Mouse (Mus musculus) limb, embryonic 10.5 days (tissue): ENCODE measurements around the gene Optc. TPM values are rescaled to one million over a fixed set of nuclear protein-coding genes. Genes with fewer than 3 reads are reported as not detected.

Experiments
- DNase-seq: peaks from one replicate; pipeline ENCODE4 v3.0.0-alpha.2; 2017; ENCODE audit warnings: low spot score
- H3K27ac ChIP-seq: fragments of 300-500 bp; sonication (generic); 2 replicates; pipeline ENCODE4 v1.5.1; 2016; ENCODE audit warnings: mild to moderate bottlenecking
- H3K27me3 ChIP-seq: fragments of 300-500 bp; sonication (generic); 2 replicates; pipeline ENCODE4 v1.6.1; 2016; ENCODE audit warnings: low read depth, mild to moderate bottlenecking; ENCODE audit not compliant: poor library complexity, severe bottlenecking
- H3K36me3 ChIP-seq: fragments of 300-500 bp; sonication (generic); 2 replicates; pipeline ENCODE4 v1.6.1; 2016; ENCODE audit warnings: mild to moderate bottlenecking, moderate library complexity
- H3K4me1 ChIP-seq: fragments of 300-500 bp; sonication (generic); 2 replicates; pipeline ENCODE4 v1.6.1; 2016
- H3K4me3 ChIP-seq: fragments of 300-500 bp; sonication (generic); 2 replicates; pipeline ENCODE4 v1.5.1; 2016; ENCODE audit warnings: mild to moderate bottlenecking, moderate library complexity
- H3K9me3 ChIP-seq: fragments of 300-500 bp; sonication (generic); replicated peaks from 2 replicates; pipeline ENCODE4 v1.6.1; 2016; ENCODE audit warnings: mild to moderate bottlenecking
- WGBS: fragments of 180-500 bp; shearing (Covaris S2); methylation state at CpG from one replicate; pipeline ENCODE4 v1.1.7; 2016; 5-methylcytosine and 5-hydroxymethylcytosine counted together
- polyA plus RNA-seq: library from polyadenylated mRNA; unstranded; fragments of >200 nt; fragmentation: Nextera tagmentation; extraction: Ambion mirVana; gene quantifications from 2 replicates; pipeline ENCODE4 v1.2.1, GENCODE M21; 2016

The Optc gene
- polyA plus RNA-seq, 1 experiment from 2014 or later = 0.24 TPM

- H3K27me3 ChIP-seq = peaks cover 69% of the 10 kb centered on the region
These were observed 20.1 kb downstream of the Optc start for GRCm38 (mm10) chr1:133887538-133888250.

DNA sequence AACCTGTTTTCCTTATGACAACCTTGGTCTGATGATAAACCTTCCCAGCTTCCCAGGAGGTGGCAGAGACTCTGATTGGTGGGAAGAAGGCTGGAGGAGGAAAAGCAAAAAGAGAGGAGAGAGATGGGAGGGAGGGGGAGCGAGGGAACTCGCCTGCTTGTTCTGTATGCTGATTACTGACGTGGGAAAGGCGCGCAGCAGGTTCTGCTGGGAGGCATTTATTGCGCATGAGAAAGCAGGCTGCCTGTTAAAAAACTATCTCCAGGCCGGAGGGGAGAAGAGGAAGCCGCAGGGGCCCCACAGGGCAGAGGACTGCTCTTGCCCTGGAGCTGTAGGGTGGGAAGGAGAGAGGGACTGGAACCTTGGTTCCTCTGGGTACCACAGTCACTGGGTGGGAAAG lies 20.8 kb downstream of the Optc start:
- no peak for DNase-seq
- Histone ChIP-seq H3K27me3 (peaks cover 74% of the 10 kb centered on the region), H3K27ac (no peak overlapping the region), H3K4me1 (peaks cover 71% of the 10 kb centered on the region), H3K9me3 (no peaks in the 10 kb centered on the region), H3K36me3 (no peaks in the 10 kb centered on the region), H3K4me3 (no peak overlapping the region)
- WGBS = 5% methylated on average over 8 of the region's 8 CpGs

More at GRCm38 (mm10) chr1:133887538-133888250, 20.1 kb downstream of the Optc start:
- Histone ChIP-seq H3K27ac (no peak overlapping the region), H3K9me3 (no peaks in the 10 kb centered on the region), H3K4me3 (no peak overlapping the region), H3K4me1 (peaks cover 71% of the 10 kb centered on the region), H3K36me3 (no peaks in the 10 kb centered on the region)
- no peak for DNase-seq
- 73% methylated on average over 5 of the region's 5 CpGs for WGBS

DNA sequence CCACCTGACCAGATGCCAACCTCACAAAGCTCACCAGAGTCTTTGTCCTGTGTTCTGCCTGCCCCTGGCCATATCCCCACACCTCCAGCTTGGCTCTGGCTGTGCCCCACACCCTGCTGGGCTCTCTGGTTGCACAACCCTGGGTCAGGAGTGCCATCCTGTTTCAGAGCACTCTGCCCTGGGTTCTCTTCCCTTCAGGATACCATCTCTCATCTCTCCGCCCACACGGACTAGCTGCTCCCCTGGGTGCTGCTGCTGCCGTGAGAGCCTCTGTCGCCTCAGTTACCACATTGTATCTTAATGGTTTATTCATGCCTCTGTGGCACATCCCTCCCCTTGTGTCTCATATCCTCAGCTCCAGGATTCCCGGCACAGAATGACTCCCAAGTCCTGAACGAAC lies 21.4 kb downstream of the Optc start:
- no peaks in the 10 kb centered on the region for H3K36me3 ChIP-seq
- no peak overlapping the region for H3K4me3 ChIP-seq
- WGBS = 54% methylated on average over 6 of the region's 6 CpGs
- peaks cover 80% of the 10 kb centered on the region for H3K27me3 ChIP-seq
- H3K4me1 ChIP-seq = peaks cover 71% of the 10 kb centered on the region
- no peak for DNase-seq
- H3K9me3 ChIP-seq = no peaks in the 10 kb centered on the region
- H3K27ac ChIP-seq = no peak overlapping the region

DNA sequence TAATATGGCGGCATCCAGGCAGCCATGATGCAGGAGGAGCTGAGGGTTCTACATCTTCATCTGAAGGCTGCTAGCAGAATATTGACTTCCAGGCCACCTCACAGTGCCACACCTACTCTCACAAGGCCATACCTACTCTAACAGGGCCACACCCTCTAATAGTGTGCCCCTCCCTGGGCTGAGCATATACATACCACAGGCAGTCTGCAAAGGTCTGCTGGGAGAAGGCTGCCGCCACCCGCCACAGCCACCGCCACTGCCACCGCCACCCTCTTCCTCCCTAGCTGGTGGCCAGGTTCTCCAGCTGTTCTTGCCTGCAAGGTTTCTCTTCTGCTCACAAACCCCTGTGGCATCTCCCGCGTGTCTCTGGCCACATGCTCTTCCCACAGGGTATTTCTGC lies 22.0 kb downstream of the Optc start:
- no peak for DNase-seq
- Histone ChIP-seq H3K4me3 (no peak overlapping the region), H3K36me3 (no peaks in the 10 kb centered on the region), H3K27me3 (peaks cover 77% of the 10 kb centered on the region), H3K4me1 (peaks cover 71% of the 10 kb centered on the region), H3K27ac (no peak overlapping the region), H3K9me3 (no peaks in the 10 kb centered on the region)
- WGBS = 95% methylated on average over 7 of the region's 7 CpGs

- DNase-seq = peak; percentile 45
- Histone ChIP-seq H3K27ac (no peak overlapping the region), H3K27me3 (peaks cover 74% of the 10 kb centered on the region), H3K9me3 (no peaks in the 10 kb centered on the region), H3K36me3 (no peaks in the 10 kb centered on the region), H3K4me1 (peaks cover 60% of the 10 kb centered on the region), H3K4me3 (no peak overlapping the region)
- 17% methylated on average over 9 of the region's 9 CpGs for WGBS
These were observed 23.1 kb downstream of the Optc start for GRCm38 (mm10) chr1:133884746-133885145.

DNA sequence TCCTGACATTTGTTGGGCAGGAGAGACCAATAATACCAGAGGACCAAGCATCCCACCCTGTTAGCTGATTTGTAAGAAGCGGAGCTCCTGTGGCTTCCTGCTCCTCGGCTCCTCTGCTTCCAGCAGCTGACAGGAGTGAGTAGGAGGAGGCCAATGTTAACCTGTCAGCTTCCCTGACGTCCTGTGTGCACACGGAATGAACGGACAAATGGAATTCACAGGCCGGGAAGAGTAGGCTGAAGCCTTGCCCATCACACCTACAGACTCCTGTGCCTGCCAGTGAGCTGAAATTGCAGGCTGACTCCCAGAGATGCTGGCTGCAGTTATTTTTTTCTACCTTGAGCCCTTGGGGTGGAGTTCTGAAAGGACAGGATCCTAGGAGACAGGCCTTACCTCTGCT lies 23.7 kb downstream of the Optc start:
- Histone ChIP-seq H3K4me3 (no peak overlapping the region), H3K4me1 (peaks cover 54% of the 10 kb centered on the region), H3K27ac (no peak overlapping the region), H3K36me3 (no peaks in the 10 kb centered on the region), H3K9me3 (no peaks in the 10 kb centered on the region), H3K27me3 (peaks cover 67% of the 10 kb centered on the region)
- DNase-seq = no peak
- WGBS = 62% methylated on average over 6 of the region's 6 CpGs

DNA sequence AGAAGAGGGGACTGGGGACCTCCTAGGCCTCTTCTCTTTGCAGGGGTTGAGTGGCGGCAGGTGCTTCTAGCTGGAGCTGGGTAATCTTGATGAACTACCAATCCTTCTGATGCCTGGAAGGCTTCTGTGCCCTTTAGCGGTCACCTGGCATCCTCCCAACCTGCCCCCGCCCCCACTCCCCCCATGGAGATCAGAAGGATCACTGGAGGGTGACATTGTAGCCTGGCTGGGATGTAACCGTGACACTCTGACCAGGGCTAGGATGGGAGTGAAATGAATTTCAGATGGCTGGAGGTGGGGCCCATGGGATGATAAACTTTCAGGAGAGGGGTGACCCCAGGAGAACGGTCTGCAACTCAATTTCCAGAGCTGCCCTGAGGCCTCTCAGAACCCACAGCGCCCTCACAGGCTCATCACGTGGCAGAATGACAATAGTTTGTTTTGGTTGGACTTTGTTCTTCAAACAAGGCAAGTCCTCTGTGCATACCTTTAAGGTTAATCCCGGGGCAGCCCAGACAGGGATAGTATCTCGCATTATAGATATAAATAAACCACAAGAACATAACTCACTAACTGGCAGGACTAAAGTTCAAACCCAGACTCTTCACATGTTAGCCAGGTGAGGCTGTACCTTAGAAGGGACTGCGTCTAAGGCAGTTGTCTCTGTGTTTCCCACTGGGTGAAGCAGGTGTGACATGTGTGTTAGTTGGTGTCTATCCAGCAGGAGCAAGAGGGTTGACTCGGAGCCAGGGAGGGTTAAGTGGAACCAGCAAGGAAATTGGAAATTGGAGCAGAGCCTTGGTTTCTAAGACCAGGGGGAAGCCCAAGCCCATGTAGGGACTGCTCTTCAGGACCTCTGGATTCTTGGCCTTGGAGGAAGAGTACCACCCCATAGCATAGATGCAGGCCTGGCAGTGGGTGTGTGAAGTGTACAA lies 25.2 kb downstream of the Optc start:
- 51% methylated on average over 11 of the region's 11 CpGs for WGBS
- DNase-seq = no peak
- H3K27ac ChIP-seq = no peak overlapping the region

DNA sequence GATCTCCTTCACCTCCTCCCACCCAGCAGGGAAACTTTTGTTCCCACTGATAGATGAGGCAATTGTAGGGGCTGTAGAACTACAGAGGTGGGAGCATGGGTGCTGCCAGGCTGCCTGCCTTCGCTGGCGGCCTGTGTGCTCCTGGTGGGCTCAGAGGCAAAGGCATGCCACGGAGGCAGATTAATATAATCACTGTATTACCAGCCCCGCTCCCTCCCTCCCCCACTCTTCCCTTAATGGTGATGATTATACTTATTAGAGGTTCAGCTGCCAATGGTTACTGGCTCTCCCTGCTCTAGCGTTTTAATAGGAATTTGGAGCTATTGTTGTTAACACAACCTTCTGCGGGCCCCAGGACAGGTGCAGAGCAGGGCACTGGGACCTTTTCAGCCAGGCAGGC lies 26.0 kb downstream of the Optc start:
- no peaks in the 10 kb centered on the region for H3K9me3 ChIP-seq
- no peak overlapping the region for H3K27ac ChIP-seq
- H3K36me3 ChIP-seq = no peaks in the 10 kb centered on the region
- no peak overlapping the region for H3K4me3 ChIP-seq
- peaks cover 44% of the 10 kb centered on the region for H3K4me1 ChIP-seq
- no peak for DNase-seq
- H3K27me3 ChIP-seq = peaks cover 44% of the 10 kb centered on the region
- WGBS = 46% methylated on average over 6 of the region's 6 CpGs

More for the DNA sequence above, 25.2 kb downstream of the Optc start:
- H3K27me3 ChIP-seq = peaks cover 52% of the 10 kb centered on the region
- H3K4me1 ChIP-seq = peaks cover 52% of the 10 kb centered on the region
- H3K9me3 ChIP-seq = no peaks in the 10 kb centered on the region
- no peak overlapping the region for H3K4me3 ChIP-seq
- H3K36me3 ChIP-seq = no peaks in the 10 kb centered on the region

DNA sequence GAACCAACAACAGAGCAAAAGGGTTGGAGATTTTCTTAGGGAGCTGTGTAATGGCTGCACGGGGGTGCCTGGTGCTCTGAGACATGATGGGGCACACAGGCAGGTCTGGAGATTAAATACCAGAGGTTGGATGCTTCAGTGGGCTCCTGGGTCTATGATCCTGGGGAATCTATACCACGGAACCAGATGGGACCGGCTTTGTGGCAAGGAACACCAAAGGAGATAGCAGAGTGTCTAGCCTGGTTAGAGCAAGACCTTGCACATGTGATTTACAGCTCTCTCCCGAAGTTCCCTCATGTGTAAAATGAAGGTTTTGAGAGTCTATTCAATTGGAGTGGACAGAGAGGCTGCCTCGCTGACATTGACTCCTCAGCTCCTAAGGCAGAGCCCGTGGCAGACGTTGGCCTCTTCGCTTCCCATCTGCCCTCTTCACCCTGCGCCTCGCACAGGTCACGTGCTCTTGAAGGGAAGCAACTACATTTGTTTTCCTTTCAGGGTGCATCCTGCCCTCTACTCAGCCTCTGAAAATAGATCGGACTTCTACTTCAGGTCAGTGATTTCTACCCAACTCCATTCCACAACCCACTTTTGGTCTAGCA lies 28.9 kb downstream of the Optc start:
- no peaks in the 10 kb centered on the region for H3K36me3 ChIP-seq

GRCm38 (mm10) chr1:133876936-133877335 lies 30.9 kb downstream of the Optc start:
- Histone ChIP-seq H3K27ac (no peak overlapping the region), H3K4me3 (no peak overlapping the region), H3K4me1 (peaks cover 11% of the 10 kb centered on the region), H3K27me3 (0 out of 2 replicates have a peak, but pooled peaks cover 5% of the 10 kb centered on the region), H3K36me3 (no peaks in the 10 kb centered on the region), H3K9me3 (no peaks in the 10 kb centered on the region)
- WGBS = 83% methylated on average over 7 of the region's 7 CpGs
- DNase-seq = no peak

More for the DNA sequence above, 28.9 kb downstream of the Optc start:
- Histone ChIP-seq H3K27ac (no peak overlapping the region), H3K27me3 (peaks cover 19% of the 10 kb centered on the region; the same call in 1 of the 2 replicates), H3K4me3 (no peak overlapping the region), H3K4me1 (peaks cover 26% of the 10 kb centered on the region), H3K9me3 (no peaks in the 10 kb centered on the region)
- 77% methylated on average over 12 of the region's 12 CpGs for WGBS
- DNase-seq = no peak

- H3K9me3 ChIP-seq = no peaks in the 10 kb centered on the region
- no peak for DNase-seq
- no peak overlapping the region for H3K4me3 ChIP-seq
- no peaks in the 10 kb centered on the region for H3K4me1 ChIP-seq
- H3K27me3 ChIP-seq = no peaks in the 10 kb centered on the region
- no peaks in the 10 kb centered on the region for H3K36me3 ChIP-seq
- 80% methylated on average over 6 of the region's 6 CpGs for WGBS
- no peak overlapping the region for H3K27ac ChIP-seq
These were observed 34.5 kb downstream of the Optc start for GRCm38 (mm10) chr1:133873086-133873813.

GRCm38 (mm10) chr1:133871241-133871640 lies 36.6 kb downstream of the Optc start:
- no peak overlapping the region for H3K4me3 ChIP-seq
- WGBS = 90% methylated on average over 10 of the region's 10 CpGs
- H3K4me1 ChIP-seq = no peaks in the 10 kb centered on the region
- no peak for DNase-seq
- no peak overlapping the region for H3K27ac ChIP-seq
- H3K9me3 ChIP-seq = no peaks in the 10 kb centered on the region
- H3K27me3 ChIP-seq = no peaks in the 10 kb centered on the region
- no peaks in the 10 kb centered on the region for H3K36me3 ChIP-seq
